Mouse (Mus musculus): ENCODE results near the gene Gm20388.

DNA sequence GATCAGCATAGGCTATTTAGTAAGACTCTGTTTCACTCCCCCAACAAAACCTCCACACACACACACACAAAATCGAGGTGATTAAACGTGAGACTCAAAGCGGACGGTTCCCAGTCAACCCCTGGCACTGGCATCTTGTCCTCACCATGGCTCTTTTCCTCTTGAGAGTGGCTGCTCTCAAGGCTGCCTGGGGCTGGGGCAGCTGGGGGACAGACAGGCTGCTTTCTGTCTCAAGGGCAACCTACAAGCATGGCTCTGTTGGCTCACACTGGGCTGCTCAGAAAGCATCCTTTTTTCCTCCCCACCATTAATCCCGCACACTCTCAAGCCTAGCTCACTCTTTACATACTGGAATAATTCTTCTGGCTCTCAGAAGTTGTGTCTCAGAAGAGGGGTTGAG is 108.7 kb downstream of the Gm20388 start:
- TF ChIP-seq GATA1 (IDR thresholded peaks at IDR 0.05; ENCODE audit: borderline replicate concordance, low read length) (no peak), TAL1 (conservative IDR thresholded peaks at IDR 0.05; ENCODE audit: low read depth, low read length) (no peak), CTCF (IDR thresholded peaks at IDR 0.05; ENCODE audit: low read depth, low read length) (no peak), POLR2AphosphoS5 (IDR thresholded peaks at IDR 0.05; ENCODE audit: insufficient replicate concordance, low read depth, low read length) (no peak), GATA2 (IDR thresholded peaks at IDR 0.05; ENCODE audit: borderline replicate concordance, low read depth, low read length) (no peak)

All from G1E (cell line).